Mouse (Mus musculus): ENCODE data around the gene Ccdc107. TPM values are rescaled to one million over a fixed set of nuclear protein-coding genes. Genes with fewer than 3 reads are reported as not detected.

The Ccdc107 gene
- polyA plus RNA-seq, 1 experiment from 2014 or later = 81.5 TPM

GRCm38 (mm10) chr4:43463102-43463501 is 29.6 kb upstream of the Ccdc107 start:
- ATAC-seq (replicated peaks; ENCODE audit: extremely low read depth, insufficient read depth, low FRiP score) = no peak
- Histone ChIP-seq H3K4me3 (ENCODE audit: low read length) (no peak overlapping the region), H3K4me1 (ENCODE audit: control insufficient read depth, insufficient read depth, low read length) (no peaks in the 10 kb centered on the region), H3K4me2 (ENCODE audit: low read depth, low read length) (no peak overlapping the region), H3K36me3 (ENCODE audit: control insufficient read depth, insufficient read depth) (no peaks in the 10 kb centered on the region), H3K9ac (ENCODE audit: low read length) (no peak overlapping the region), H3K9me3 (replicated peaks; ENCODE audit: control insufficient read depth, low read length) (no peaks in the 10 kb centered on the region), H3K27ac (ENCODE audit: low read length) (no peak overlapping the region), H3K27me3 (ENCODE audit: control insufficient read depth, insufficient read depth, low read length) (no peaks in the 10 kb centered on the region)
- WGBS = 76% methylated on average over 5 of the region's 5 CpGs

- Histone ChIP-seq H3K27ac (ENCODE audit: low read length) (no peak overlapping the region), H3K9me3 (replicated peaks; ENCODE audit: control insufficient read depth, low read length) (no peaks in the 10 kb centered on the region), H3K4me2 (ENCODE audit: low read depth, low read length) (no peak overlapping the region), H3K4me1 (ENCODE audit: control insufficient read depth, insufficient read depth, low read length) (no peaks in the 10 kb centered on the region), H3K9ac (ENCODE audit: low read length) (no peak overlapping the region), H3K36me3 (ENCODE audit: control insufficient read depth, insufficient read depth) (no peaks in the 10 kb centered on the region), H3K27me3 (ENCODE audit: control insufficient read depth, insufficient read depth, low read length) (no peaks in the 10 kb centered on the region), H3K4me3 (ENCODE audit: low read length) (no peak overlapping the region)
- WGBS = 80% methylated on average over 6 of the region's 6 CpGs
- ATAC-seq (replicated peaks; ENCODE audit: extremely low read depth, insufficient read depth, low FRiP score) = no peak
Observed at GRCm38 (mm10) chr4:43465935-43466334, 26.8 kb upstream of the Ccdc107 start.

GRCm38 (mm10) chr4:43466872-43467271 is 25.8 kb upstream of the Ccdc107 start:
- Histone ChIP-seq H3K27me3 (ENCODE audit: control insufficient read depth, insufficient read depth, low read length) (no peaks in the 10 kb centered on the region), H3K9ac (ENCODE audit: low read length) (no peak overlapping the region), H3K4me1 (ENCODE audit: control insufficient read depth, insufficient read depth, low read length) (no peaks in the 10 kb centered on the region), H3K4me3 (ENCODE audit: low read length) (no peak overlapping the region), H3K27ac (ENCODE audit: low read length) (no peak overlapping the region), H3K9me3 (replicated peaks; ENCODE audit: control insufficient read depth, low read length) (no peaks in the 10 kb centered on the region), H3K36me3 (ENCODE audit: control insufficient read depth, insufficient read depth) (no peaks in the 10 kb centered on the region), H3K4me2 (ENCODE audit: low read depth, low read length) (no peak overlapping the region)
- WGBS = 79% methylated on average over 7 of the region's 7 CpGs
- ATAC-seq (replicated peaks; ENCODE audit: extremely low read depth, insufficient read depth, low FRiP score) = no peak

- H3K27me3 ChIP-seq (ENCODE audit: control insufficient read depth, insufficient read depth, low read length) = no peaks in the 10 kb centered on the region
- no peaks in the 10 kb centered on the region for H3K4me1 ChIP-seq (ENCODE audit: control insufficient read depth, insufficient read depth, low read length)
- ATAC-seq (replicated peaks; ENCODE audit: extremely low read depth, insufficient read depth, low FRiP score) = no peak
- H3K9me3 ChIP-seq (replicated peaks; ENCODE audit: control insufficient read depth, low read length) = no peaks in the 10 kb centered on the region
- H3K4me2 ChIP-seq (ENCODE audit: low read depth, low read length) = no peak overlapping the region
- no peaks in the 10 kb centered on the region for H3K36me3 ChIP-seq (ENCODE audit: control insufficient read depth, insufficient read depth)
- H3K4me3 ChIP-seq (ENCODE audit: low read length) = no peak overlapping the region
- 90% methylated on average over 10 of the region's 10 CpGs for WGBS
- no peak overlapping the region for H3K27ac ChIP-seq (ENCODE audit: low read length)
- no peak overlapping the region for H3K9ac ChIP-seq (ENCODE audit: low read length)
Observed at GRCm38 (mm10) chr4:43470301-43470700, 22.4 kb upstream of the Ccdc107 start.

- peaks cover 4% of the 10 kb centered on the region; the same call in 1 of the 2 replicates for H3K4me1 ChIP-seq (ENCODE audit: control insufficient read depth, insufficient read depth, low read length)
- no peak for ATAC-seq (replicated peaks; ENCODE audit: extremely low read depth, insufficient read depth, low FRiP score)
- H3K4me3 ChIP-seq (ENCODE audit: low read length) = no peak overlapping the region
- H3K9ac ChIP-seq (ENCODE audit: low read length) = no peak overlapping the region
- no peak overlapping the region for H3K4me2 ChIP-seq (ENCODE audit: low read depth, low read length)
- no peaks in the 10 kb centered on the region for H3K9me3 ChIP-seq (replicated peaks; ENCODE audit: control insufficient read depth, low read length)
- no peaks in the 10 kb centered on the region for H3K36me3 ChIP-seq (ENCODE audit: control insufficient read depth, insufficient read depth)
- H3K27ac ChIP-seq (ENCODE audit: low read length) = no peak overlapping the region
- no peaks in the 10 kb centered on the region for H3K27me3 ChIP-seq (ENCODE audit: control insufficient read depth, insufficient read depth, low read length)
- WGBS = 50% methylated on average over 1 of the region's 1 CpGs
Observed at GRCm38 (mm10) chr4:43473636-43474035, 19.1 kb upstream of the Ccdc107 start.

- H3K36me3 ChIP-seq (ENCODE audit: control insufficient read depth, insufficient read depth) = no peaks in the 10 kb centered on the region
- no peaks in the 10 kb centered on the region for H3K27me3 ChIP-seq (ENCODE audit: control insufficient read depth, insufficient read depth, low read length)
- no peak overlapping the region for H3K4me2 ChIP-seq (ENCODE audit: low read depth, low read length)
- ATAC-seq (replicated peaks; ENCODE audit: extremely low read depth, insufficient read depth, low FRiP score) = no peak
- WGBS = 87% methylated on average over 6 of the region's 6 CpGs
- no peaks in the 10 kb centered on the region for H3K9me3 ChIP-seq (replicated peaks; ENCODE audit: control insufficient read depth, low read length)
- H3K9ac ChIP-seq (ENCODE audit: low read length) = no peak overlapping the region
- H3K4me3 ChIP-seq (ENCODE audit: low read length) = no peak overlapping the region
- peaks cover 4% of the 10 kb centered on the region; the same call in 1 of the 2 replicates for H3K4me1 ChIP-seq (ENCODE audit: control insufficient read depth, insufficient read depth, low read length)
- no peak overlapping the region for H3K27ac ChIP-seq (ENCODE audit: low read length)
Observed at GRCm38 (mm10) chr4:43476604-43477003, 16.1 kb upstream of the Ccdc107 start.

GRCm38 (mm10) chr4:43477857-43478533 is 14.7 kb upstream of the Ccdc107 start:
- WGBS = 16% methylated on average over 11 of the region's 11 CpGs
- ATAC-seq (replicated peaks; ENCODE audit: extremely low read depth, insufficient read depth, low FRiP score) = peak; percentile 91
- no peaks in the 10 kb centered on the region for H3K36me3 ChIP-seq (ENCODE audit: control insufficient read depth, insufficient read depth)

GRCm38 (mm10) chr4:43478534-43478858 is 14.2 kb upstream of the Ccdc107 start:
- ATAC-seq (replicated peaks; ENCODE audit: extremely low read depth, insufficient read depth, low FRiP score) = 0 out of 2 replicates have a peak, but pooled peaks have one; percentile 7
- Histone ChIP-seq H3K4me2 (ENCODE audit: low read depth, low read length) (peak overlapping the region; percentile 58), H3K36me3 (ENCODE audit: control insufficient read depth, insufficient read depth) (no peaks in the 10 kb centered on the region), H3K27ac (ENCODE audit: low read length) (peak overlapping the region; percentile 62), H3K27me3 (ENCODE audit: control insufficient read depth, insufficient read depth, low read length) (no peaks in the 10 kb centered on the region), H3K9ac (ENCODE audit: low read length) (peak overlapping the region; percentile 58), H3K4me1 (ENCODE audit: control insufficient read depth, insufficient read depth, low read length) (peaks cover 4% of the 10 kb centered on the region; the same call in 1 of the 2 replicates), H3K9me3 (replicated peaks; ENCODE audit: control insufficient read depth, low read length) (no peaks in the 10 kb centered on the region), H3K4me3 (ENCODE audit: low read length) (peak overlapping the region; percentile 43)
- WGBS = 44% methylated on average over 8 of the region's 8 CpGs

More at GRCm38 (mm10) chr4:43477857-43478533, 14.7 kb upstream of the Ccdc107 start:
- Histone ChIP-seq H3K9me3 (replicated peaks; ENCODE audit: control insufficient read depth, low read length) (no peaks in the 10 kb centered on the region), H3K4me1 (ENCODE audit: control insufficient read depth, insufficient read depth, low read length) (peaks cover 4% of the 10 kb centered on the region; the same call in 1 of the 2 replicates), H3K4me3 (ENCODE audit: low read length) (peak overlapping the region; percentile 43), H3K27me3 (ENCODE audit: control insufficient read depth, insufficient read depth, low read length) (no peaks in the 10 kb centered on the region), H3K27ac (ENCODE audit: low read length) (peak overlapping the region; percentile 62), H3K9ac (ENCODE audit: low read length) (peak overlapping the region; percentile 58), H3K4me2 (ENCODE audit: low read depth, low read length) (peak overlapping the region; percentile 58)

GRCm38 (mm10) chr4:43478906-43479832 is 13.5 kb upstream of the Ccdc107 start:
- H3K4me2 ChIP-seq (ENCODE audit: low read depth, low read length) = peak overlapping the region; percentile 58
- peaks cover 4% of the 10 kb centered on the region; the same call in 1 of the 2 replicates for H3K4me1 ChIP-seq (ENCODE audit: control insufficient read depth, insufficient read depth, low read length)
- no peak overlapping the region for H3K27ac ChIP-seq (ENCODE audit: low read length)
- H3K36me3 ChIP-seq (ENCODE audit: control insufficient read depth, insufficient read depth) = no peaks in the 10 kb centered on the region
- no peak overlapping the region for H3K9ac ChIP-seq (ENCODE audit: low read length)
- ATAC-seq (replicated peaks; ENCODE audit: extremely low read depth, insufficient read depth, low FRiP score) = no peak
- no peak overlapping the region for H3K4me3 ChIP-seq (ENCODE audit: low read length)
- no peaks in the 10 kb centered on the region for H3K27me3 ChIP-seq (ENCODE audit: control insufficient read depth, insufficient read depth, low read length)
- WGBS = 47% methylated on average over 24 of the region's 24 CpGs
- no peaks in the 10 kb centered on the region for H3K9me3 ChIP-seq (replicated peaks; ENCODE audit: control insufficient read depth, low read length)

Data from heart, embryonic 16.5 days (tissue).